Mouse (Mus musculus) CD4-positive, CD25-positive, alpha-beta regulatory T cell, adult 2 months (primary cell): ENCODE measurements around the gene Esm1.
A peak's percentile ranks its signal among the peaks of the same experiment; 100 is the strongest.

Experiments
- DNase-seq: peaks from one replicate; pipeline ENCODE4 v3.0.0-alpha.2; 2012; ENCODE audit warnings: low read depth, low spot score

Esm1 gene

GRCm38 (mm10) chr13:113209624-113210023, at the start of gene Esm1:
Esm1 (plus strand) TSS chr13:113209659.
- DNase-seq = peak; percentile 28

GRCm38 (mm10) chr13:113164252-113165005, 45.0 kb upstream of the Esm1 start:
- DNase-seq = no peak

GRCm38 (mm10) chr13:113168018-113168534, 41.4 kb upstream of the Esm1 start:
- DNase-seq = peak; percentile 17

- peak; percentile 18 for DNase-seq
Measured at GRCm38 (mm10) chr13:113170256-113170655, 39.2 kb upstream of the Esm1 start.

GRCm38 (mm10) chr13:113174162-113174561, 35.3 kb upstream of the Esm1 start:
- DNase-seq = no peak

DNA sequence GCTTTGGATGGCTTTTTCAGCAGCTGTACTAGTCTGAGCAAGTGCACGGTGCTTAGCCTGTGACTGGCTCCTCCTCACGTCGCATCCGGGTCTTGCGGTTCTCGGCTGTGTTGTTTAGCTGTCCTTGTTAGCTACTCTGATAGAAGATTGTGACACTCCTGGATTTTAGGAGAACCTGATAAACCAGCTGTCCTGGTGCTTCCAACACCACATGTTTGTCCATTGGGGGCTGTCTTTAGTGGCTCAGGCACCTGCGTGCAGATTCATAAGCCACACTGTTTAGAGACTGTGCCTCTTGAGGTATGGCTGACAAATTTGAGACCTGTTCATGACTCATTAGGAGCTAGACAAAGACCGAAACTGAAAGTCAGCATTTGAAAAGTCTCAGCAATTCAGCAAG, 26.1 kb upstream of the Esm1 start:
- peak; percentile 40 for DNase-seq

- DNase-seq = no peak
Measured at GRCm38 (mm10) chr13:113183720-113184119, 25.7 kb upstream of the Esm1 start.

DNA sequence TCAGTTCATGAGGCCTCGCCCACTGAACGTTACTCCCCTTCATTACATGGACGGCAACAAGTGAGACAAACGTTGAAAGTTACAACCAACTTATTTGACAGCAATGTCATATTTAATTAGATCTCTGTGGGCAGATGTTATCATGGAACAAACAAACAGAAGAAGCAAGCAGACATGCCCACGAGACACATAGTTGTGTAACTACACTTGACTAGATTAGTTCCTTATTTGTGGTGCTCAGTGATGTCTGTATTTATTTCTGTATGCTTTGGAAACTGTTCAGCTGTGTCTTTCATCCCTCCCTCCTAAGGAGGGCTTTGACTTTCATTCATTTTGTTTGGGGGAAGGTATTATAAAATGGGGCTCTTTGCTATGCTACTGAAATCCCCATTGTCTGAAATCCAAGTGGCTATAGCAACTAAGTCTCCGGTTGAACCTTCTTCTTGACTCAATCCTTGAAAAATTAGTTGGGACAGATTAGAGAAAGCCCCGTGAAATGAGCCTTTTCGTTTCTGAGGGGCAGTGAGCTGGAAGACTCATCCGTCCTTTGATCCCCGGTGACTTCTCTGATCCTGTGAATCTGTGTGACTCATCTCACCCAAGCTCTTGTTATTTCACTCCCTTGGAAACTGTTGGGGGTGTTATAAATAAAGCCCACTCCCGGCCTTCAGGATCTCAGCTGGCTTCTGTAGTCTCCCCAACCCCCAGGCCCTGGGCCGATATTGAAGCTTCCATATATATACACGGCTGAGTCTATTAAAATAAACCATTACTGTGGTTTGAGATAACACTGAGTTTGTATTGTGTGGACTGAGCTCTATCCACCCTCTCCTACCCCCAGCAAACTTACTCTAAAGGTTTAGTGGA, 12.4 kb upstream of the Esm1 start:
- DNase-seq = no peak

DNA sequence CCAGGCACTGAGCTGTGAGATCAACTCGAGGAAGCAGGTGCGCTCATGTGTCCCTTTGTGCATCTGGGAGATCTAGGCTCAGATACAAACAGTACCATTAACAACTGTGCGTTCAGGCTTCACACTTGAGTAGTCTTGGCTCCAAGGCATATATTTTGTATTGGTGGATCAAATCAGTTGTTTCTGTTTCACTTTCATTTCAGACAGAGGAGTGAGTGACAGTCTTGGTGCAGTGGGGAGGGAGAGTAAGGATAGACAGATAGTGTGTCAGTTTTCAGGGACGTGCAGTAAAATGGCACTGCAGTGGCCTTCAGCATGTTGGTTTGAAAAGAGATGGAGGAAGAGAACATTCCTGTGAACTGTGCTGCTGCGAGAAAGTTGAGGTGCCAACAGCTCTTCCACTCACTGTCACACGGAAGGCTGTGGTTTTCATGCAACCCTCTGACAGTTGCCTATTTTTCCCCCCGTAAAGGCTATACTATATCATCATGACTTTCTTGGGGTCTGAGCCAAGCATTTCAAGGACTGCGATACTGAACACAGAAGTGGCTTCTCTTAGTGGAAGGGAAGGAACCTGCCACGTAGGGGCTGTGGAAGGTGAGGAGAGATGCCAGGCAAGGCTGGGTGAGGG, 11.5 kb upstream of the Esm1 start:
- DNase-seq = peak; percentile 58

GRCm38 (mm10) chr13:113199331-113199730, 10.1 kb upstream of the Esm1 start:
- DNase-seq = peak; percentile 21

DNA sequence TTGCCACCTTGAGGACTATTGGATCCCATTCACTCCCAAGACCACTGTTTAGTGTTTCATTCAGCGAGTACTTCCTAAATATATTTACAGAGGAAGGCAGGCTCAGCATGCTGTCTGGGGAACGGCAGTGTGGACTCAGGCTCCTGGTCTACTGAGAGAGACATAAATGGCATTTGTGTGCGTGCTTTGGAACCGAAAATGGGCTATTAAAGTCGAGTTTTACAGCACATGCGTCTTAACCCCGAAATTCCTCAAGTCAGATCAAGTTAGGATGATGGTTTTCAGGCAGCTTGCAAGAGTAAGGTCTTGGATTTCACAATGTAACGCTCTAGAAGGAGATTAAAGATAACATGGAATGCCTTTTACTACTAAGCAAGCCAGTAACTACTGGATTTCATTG, 8.7 kb upstream of the Esm1 start:
- no peak for DNase-seq

GRCm38 (mm10) chr13:113201631-113202030, 7.8 kb upstream of the Esm1 start:
- DNase-seq = no peak

DNA sequence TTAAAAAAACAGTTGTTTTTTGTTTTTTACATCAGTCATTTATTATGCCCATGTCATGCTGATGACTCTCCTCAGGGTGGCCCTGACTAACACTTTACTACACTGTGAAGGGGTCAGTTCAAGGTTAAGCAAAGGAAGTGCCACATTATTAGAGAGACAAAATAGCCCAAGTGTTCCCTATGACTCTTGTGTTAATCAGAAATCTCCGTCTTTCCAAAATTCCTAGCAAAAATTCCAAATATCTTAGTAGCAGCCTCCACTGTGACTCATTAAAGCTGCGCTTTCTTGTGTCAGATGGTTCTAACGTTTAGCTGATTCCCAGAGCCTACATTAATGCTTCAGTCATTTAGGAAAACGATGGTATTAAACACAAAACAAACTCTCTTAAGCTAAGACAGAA, 7.3 kb upstream of the Esm1 start:
- DNase-seq = no peak

DNA sequence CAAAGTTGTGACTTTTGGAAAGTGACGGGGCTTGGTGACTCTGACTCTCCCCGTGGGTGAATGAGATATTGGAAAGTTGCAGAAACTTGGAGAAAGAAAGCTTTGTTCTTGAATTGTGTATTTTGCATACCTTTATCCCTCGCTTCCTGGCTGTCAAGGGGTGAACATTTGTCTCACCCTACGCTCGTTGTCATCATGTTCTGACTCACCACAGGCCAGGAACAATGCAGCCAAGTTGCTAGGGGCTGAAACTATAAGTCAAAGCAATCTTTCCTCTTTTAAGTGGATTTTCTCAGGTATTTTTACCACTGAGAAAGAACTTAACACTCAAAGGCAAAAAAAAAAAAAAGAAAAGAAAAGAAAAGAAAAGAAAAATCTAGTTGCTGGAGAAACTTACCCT, 6.3 kb upstream of the Esm1 start:
- DNase-seq = no peak

DNA sequence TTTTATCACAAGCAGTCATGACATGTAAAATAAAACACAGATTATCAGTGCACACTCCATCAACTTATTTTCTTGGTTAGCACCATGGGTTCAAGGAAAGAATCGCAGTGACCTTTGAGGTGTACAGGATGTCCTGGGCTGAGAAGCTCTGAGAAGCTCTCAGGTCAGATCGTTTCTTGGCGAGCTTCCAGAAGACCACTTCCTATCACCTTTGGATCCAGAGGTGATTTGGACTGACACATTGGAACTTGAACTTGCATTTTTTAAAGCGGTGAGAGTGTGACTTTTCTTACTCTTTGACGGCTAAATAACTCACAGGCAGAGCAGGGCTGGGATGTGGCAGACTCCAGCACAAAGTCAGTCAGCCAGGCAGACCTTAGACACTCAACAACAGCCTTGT, 4.1 kb upstream of the Esm1 start:
- DNase-seq = no peak

DNA sequence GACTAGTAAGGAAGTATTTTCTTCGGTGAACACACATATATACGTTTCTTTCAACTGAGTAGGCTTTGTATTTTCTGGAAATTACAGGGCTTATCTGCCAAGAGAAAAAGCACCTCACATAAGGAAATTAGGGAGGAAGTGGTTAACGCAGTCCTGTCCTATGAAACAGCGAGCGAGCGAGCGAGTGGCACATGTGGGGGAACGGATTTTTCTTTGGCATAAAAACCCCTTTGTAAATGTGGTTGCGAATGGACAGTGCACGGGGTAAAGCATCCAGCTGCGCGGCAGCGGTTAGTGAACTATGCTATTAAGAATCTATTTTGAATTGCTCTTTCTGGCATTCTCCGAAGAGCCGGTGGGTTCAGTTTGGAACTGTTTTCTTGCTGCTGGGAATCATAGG, 1.9 kb downstream of the Esm1 start:
- DNase-seq = peak; percentile 40

GRCm38 (mm10) chr13:113212401-113212800, 2.9 kb downstream of the Esm1 start:
- DNase-seq = no peak

- no peak for DNase-seq
Measured at GRCm38 (mm10) chr13:113213865-113214264, 4.4 kb downstream of the Esm1 start.

DNA sequence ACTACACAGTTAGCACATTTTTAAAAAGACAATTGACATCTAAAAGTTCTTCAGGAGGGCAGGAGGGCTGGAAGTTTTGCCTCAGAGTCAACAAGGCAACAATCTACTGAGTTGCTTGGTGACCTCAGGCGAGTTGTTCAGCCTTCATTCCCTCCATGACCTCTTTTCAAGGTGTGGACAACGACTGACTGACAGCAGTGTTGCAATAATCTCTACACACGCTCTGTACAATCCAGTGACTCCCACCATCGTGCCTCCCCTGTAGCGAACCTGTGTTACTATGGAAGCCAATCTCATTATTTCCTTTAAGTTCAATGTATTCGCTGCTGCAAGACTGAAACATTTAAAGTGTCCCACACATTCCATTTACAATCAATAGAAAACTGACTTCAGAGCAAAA, 12.4 kb downstream of the Esm1 start:
- DNase-seq = no peak

- no peak for DNase-seq
Measured at GRCm38 (mm10) chr13:113224105-113224504, 14.6 kb downstream of the Esm1 start.

DNA sequence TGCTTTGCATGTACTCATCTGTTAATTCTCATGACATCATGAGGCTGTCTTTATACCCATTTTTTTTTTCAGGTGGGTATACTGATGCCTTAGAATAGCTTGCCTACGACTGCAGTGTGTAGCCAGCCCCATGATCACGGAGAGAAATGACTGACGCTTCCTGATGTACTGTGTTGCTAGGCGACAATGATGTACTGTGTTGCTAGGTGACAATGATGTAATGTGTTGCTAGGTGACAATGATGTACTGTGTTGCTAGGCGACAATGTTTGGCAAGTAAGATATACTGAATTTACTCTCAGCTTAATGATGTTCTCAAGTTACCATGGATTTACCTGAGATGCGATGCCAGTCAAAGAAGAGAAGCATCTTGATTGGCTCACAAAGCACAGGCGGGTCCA, 16.4 kb downstream of the Esm1 start, which contains the start of gene Gzmk:
TSS of gene Gzmk (minus strand) at position 98 of the 400 bp plus-strand sequence.
- DNase-seq = peak; percentile 43

DNA sequence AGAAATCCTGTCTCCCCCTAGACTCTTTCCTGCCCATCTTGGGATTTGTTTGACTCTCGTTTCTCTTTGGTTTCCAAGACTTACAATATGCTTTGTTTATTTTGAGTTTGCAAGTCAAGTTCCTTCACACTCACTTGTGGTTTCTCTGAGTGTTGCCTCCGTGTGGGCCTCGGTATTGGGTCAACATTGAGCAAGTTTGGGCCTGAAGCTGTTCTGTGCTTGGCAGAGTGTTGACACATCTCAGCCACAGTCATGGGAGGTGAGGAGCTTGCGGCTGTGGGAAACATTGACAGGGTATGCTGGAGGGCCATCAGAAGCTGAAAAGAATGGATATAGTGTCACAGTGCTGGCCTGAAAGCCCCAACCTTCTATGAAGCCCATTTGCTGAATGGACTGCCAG, 17.6 kb downstream of the Esm1 start:
- DNase-seq = no peak
